8 mouse cellular contexts compared by ENCODE assay signal in the genomic region with DNA sequence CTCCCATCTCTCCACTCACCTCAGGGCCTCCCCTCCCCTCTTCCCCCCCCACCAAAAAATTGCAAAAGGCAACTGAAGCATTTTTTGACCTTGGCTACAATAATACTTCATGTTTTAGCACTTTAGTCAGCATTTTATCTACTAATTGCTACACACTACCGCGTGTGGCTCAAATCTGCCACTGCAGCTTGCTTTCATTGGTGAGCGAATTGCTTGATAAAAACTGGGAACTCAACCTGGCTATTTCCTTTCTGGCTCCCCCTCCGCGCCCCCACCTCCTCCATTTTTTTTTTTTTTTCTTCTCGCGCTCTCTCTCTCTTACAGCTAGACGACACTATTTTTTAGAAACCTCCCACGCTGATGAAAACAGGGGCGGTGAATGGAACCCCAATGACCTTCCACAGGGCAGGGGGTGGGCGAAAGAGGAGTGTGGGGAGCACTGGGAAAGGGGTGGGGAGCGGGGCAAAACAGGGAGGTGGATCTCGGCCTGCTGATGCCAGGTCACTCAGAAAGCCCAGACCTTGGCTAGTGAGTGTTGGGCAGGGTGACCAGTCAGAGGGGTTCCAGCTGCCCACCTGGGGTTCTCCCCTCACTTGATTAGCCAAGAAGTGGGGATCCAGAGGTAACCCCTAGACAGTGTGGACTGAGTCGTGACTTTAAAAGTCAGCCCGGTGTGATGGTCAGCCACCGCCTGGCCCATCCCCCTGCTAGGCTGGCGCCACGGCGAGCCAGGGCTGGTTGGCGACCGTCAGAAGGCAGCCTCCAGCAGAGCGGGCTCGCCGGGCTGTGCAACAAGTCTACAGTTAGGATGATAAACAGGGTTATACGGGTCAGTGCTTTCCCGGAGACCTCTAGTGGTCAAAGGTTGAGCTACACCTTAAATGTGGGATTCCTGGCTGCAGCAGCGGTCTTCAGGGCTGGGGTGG. TPM values are rescaled to one million over a fixed set of nuclear protein-coding genes. Genes with fewer than 3 reads are reported as not detected.
DNase-seq lines count a peak whose midpoint lies in the region; ATAC-seq lines count a peak whose summit lies in the region.

No protein-coding gene starts in this region.

- peak overlapping the region; percentile 27; the same call in 1 of the 2 replicates for H3K27ac ChIP-seq in hindbrain, embryonic 14.5 days

- 2% methylated on average over 27 of the region's 27 CpGs for WGBS in hindbrain, embryonic 14.5 days

- peak overlapping the region; percentile 44 for H3K9ac ChIP-seq in hindbrain, embryonic 14.5 days

- ATAC-seq in hindbrain, embryonic 14.5 days (ENCODE audit: low FRiP score) = peak; percentile 73

- no peaks in the 10 kb centered on the region for H3K36me3 ChIP-seq in hindbrain, embryonic 14.5 days (replicated peaks; ENCODE audit: control insufficient read depth, insufficient read depth)

- H3K4me3 ChIP-seq in hindbrain, embryonic 14.5 days (replicated peaks; ENCODE audit: low read length) = peak overlapping the region; percentile 27

- H3K27me3 ChIP-seq in hindbrain, embryonic 14.5 days (ENCODE audit: control insufficient read depth, insufficient read depth, low read length) = no peaks in the 10 kb centered on the region

- H3K9me3 ChIP-seq in hindbrain, embryonic 14.5 days (ENCODE audit: control insufficient read depth, low read length) = no peaks in the 10 kb centered on the region

- peaks cover 30% of the 10 kb centered on the region for H3K4me1 ChIP-seq in hindbrain, embryonic 14.5 days (replicated peaks; ENCODE audit: control insufficient read depth, insufficient read depth, low read length)

- peak; percentile 94 for DNase-seq in ZHBTc4 (ENCODE audit: low read depth, low spot score)
- peak; percentile 71 to 83 for DNase-seq in cerebellum, postnatal 36 days
- peak; percentile 61 to 82 for DNase-seq in frontal cortex, postnatal 36 days (ENCODE audit: low spot score in 2 of 2)
- peak; percentile 85 for DNase-seq in hindbrain, embryonic 14.5 days (ENCODE audit: low spot score)
- peak; percentile 74 for DNase-seq in left cerebral cortex, adult 11 months (ENCODE audit: low spot score)
- peak; percentile 86 to 88 for DNase-seq in lung, postnatal 4 days
- DNase-seq in retina, postnatal 1 day = peak; percentile 92
- DNase-seq in urinary bladder, adult 2 months (ENCODE audit: low spot score) = peak; percentile 72

- peak overlapping the region; percentile 79 for H3K4me2 ChIP-seq in hindbrain, embryonic 14.5 days (replicated peaks)

RNA-seq across cellular contexts. Expression of gene Arid5b, which starts 4.2 kb away (rescaled TPM):
- polyA plus RNA-seq in hindbrain, embryonic 14.5 days (2014; fragmentation: Nextera tagmentation; extraction: Ambion mirVana) = 17.4 and 21.0 TPM in 2 replicates
- 15.8 and 19.7 TPM in 2 replicates for polyA plus RNA-seq in urinary bladder, adult 2 months (2012; rRNA removed)

Comparison
In these comparisons a context has a peak if more than half of its experiments do, and no peak if none do; other contexts are left out.
1. Peak in every context shown above with its lines: DNase-seq, ATAC-seq, H3K4me3 ChIP-seq and H3K27ac ChIP-seq.